Mouse (Mus musculus) kidney, postnatal 36 days (tissue): ENCODE measurements around the gene Gm20481.
"Not testable (repeated sequence)": the region's sequence is repeated elsewhere in the genome, so short reads cannot be mapped to it uniquely, and the experiment has no call there.

Experiments used
- DNase-seq, 2 experiments: peaks; one replicate each; pipeline ENCODE4 v3.0.0; 2021 to 2022; ENCODE audit warnings: mixed read lengths in 2 of 2

Gm20481 gene

GRCm38 (mm10) chr17:34969822-34970221 is at the start of gene Gm20481:
TSS of gene Gm20481 (plus strand) at chr17:34969912.
- not testable (repeated sequence) for DNase-seq

- peak in 1 of 2 experiments; percentile 52 for DNase-seq
These were observed 46.8 kb upstream of the Gm20481 start for GRCm38 (mm10) chr17:34922939-34923338.

GRCm38 (mm10) chr17:34924258-34924657 is 45.5 kb upstream of the Gm20481 start:
- DNase-seq, result no peak

GRCm38 (mm10) chr17:34927306-34928019 is 42.2 kb upstream of the Gm20481 start:
- no peak for DNase-seq

GRCm38 (mm10) chr17:34928841-34929240 is 40.9 kb upstream of the Gm20481 start:
- no peak for DNase-seq

- peak; percentile 100 for DNase-seq
These were observed 38.5 kb upstream of the Gm20481 start, which contains the start of gene Neu1 for GRCm38 (mm10) chr17:34931061-34931734. TSS of gene Neu1 (plus strand) at chr17:34931253.

GRCm38 (mm10) chr17:34931735-34932098 is 38.0 kb upstream of the Gm20481 start:
- peak in 1 of 2 experiments; percentile 56 for DNase-seq

GRCm38 (mm10) chr17:34932287-34932686 is 37.4 kb upstream of the Gm20481 start:
- DNase-seq, result no peak

- DNase-seq, result peak; percentile 79 to 80
These were observed 35.7 kb upstream of the Gm20481 start for GRCm38 (mm10) chr17:34934031-34934430.

- peak; percentile 56 to 72 for DNase-seq
These were observed 34.9 kb upstream of the Gm20481 start for GRCm38 (mm10) chr17:34934830-34935229.

GRCm38 (mm10) chr17:34937960-34938505 is 31.7 kb upstream of the Gm20481 start:
- peak; percentile 70 to 79 for DNase-seq

- peak in 1 of 2 experiments; percentile 49 for DNase-seq
These were observed 28.2 kb upstream of the Gm20481 start for GRCm38 (mm10) chr17:34941344-34942041.

- peak; percentile 48 to 71 for DNase-seq
These were observed 26.4 kb upstream of the Gm20481 start for GRCm38 (mm10) chr17:34943128-34943815.

- DNase-seq, result peak; percentile 60 to 65
These were observed 25.4 kb upstream of the Gm20481 start for GRCm38 (mm10) chr17:34944362-34944761.

- DNase-seq, result peak; percentile 73 to 78
These were observed 23.1 kb upstream of the Gm20481 start for GRCm38 (mm10) chr17:34946486-34947140.

- peak; percentile 77 for DNase-seq
These were observed 22.1 kb upstream of the Gm20481 start for GRCm38 (mm10) chr17:34947606-34948005.

GRCm38 (mm10) chr17:34948721-34949552 is 20.8 kb upstream of the Gm20481 start:
- not testable (repeated sequence) for DNase-seq

GRCm38 (mm10) chr17:34949553-34949969 is 20.2 kb upstream of the Gm20481 start:
- DNase-seq, result no peak

GRCm38 (mm10) chr17:34950514-34951455 is 18.9 kb upstream of the Gm20481 start:
- no peak for DNase-seq
